Mouse (Mus musculus): ENCODE data around the gene Zmat3. TPM values are rescaled to one million over a fixed set of nuclear protein-coding genes. Genes with fewer than 3 reads are reported as not detected.
A peak's percentile ranks its signal among the peaks of the same experiment; 100 is the strongest.

Gene Zmat3
- total RNA-seq (2021) = 10 to 100 TPM; 12.7 to 15.5 TPM
- long read RNA-seq, experiment 1, full-length matches to known transcripts = 4 of 5 reads
- long read RNA-seq, experiment 1, partial matches to known transcripts = 0 of 5 reads
- long read RNA-seq, experiment 1, other reads (novel, unspliced or antisense) = 1 of 5 reads
- long read RNA-seq, experiment 2, full-length matches to known transcripts = 1 of 2 reads
- long read RNA-seq, experiment 2, partial matches to known transcripts = 0 of 2 reads
- long read RNA-seq, experiment 2, other reads (novel, unspliced or antisense) = 1 of 2 reads

DNA sequence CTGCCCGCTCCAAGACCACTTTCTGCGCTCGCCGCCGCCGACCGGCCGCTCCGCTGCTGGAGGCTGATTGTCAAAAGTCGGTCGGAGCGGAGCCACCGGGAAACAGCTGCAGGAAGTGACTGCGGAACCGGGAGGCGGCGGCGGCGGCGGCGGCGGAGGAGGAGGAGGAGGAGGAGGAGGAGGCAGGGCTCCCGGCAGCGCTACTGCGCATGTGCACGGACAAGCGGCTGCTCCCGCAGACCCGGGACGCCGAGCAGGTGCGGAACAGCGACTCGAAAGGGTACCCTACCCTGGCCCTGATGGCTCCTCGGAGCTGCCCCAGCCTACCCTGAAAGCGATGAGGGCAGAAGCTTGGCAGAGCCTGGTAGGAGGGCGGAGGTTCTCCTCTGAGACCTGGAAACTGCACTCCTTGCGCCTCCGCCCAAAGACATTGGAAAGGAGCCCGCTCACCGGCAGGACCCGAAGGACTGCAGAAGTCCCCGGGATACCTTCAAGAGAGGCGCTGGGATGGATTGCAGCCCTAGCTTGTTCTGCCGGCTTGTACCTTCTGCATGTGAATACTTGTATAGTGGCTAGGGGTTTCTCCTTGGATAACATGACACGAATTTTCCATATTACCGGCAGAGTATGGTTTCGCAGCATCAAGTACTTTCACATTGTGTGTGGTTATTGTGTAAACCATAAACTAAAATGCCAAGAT lies at the start of gene Zmat3:
Zmat3 (minus strand) TSS at position 469 of the 700 bp plus-strand sequence.
- DNase-seq (ENCODE audit: low spot score in 2 of 2) = peak; percentile 64 to 83

DNA sequence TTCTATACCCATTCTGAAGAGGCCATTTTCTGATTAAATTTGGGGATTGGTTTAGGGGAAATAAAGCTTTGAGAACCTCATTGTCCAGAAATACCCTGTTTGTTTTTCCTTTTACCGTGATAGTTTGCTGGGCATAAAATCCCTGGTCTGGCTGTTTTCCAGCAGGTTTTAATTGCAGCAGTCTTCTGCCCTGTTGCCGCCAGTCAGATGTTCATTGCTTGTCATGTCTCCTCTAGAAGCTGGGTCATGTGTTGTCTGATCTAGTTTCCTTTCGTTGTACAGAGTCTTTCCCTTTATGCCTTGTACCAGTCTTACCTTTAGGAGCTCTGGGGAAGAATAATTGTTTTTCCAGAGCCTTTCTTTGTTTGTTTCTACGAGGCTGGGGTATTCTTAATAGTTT lies 48.6 kb upstream of the Zmat3 start:
- no peak for DNase-seq (ENCODE audit: low spot score in 2 of 2)

DNA sequence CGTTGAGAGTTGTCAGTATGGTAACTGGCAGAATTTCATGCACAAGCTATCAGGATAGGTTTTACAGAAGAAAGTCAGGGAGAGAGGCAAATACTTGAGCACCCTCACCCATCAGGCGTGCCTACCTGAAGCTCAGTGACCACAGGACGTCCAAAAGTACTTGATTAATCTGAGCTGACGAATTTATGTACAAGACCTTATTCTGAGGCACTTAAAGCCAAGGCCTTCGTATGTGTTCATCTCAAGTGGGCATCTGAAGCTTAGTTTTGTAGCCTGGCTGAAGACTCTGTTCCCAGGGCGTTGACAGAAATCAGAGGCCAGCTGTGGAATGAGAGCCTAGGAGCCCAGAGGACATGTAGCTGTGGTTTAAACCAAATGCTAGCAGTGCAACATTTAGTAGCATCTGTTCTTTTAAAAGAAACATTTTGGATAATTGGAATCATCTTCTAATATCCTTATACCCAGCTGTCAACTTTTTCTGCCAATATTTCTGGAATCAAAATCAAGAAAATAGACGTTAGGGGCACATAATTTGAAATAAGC lies 46.8 kb upstream of the Zmat3 start:
- no peak for DNase-seq (ENCODE audit: low spot score in 2 of 2)

DNA sequence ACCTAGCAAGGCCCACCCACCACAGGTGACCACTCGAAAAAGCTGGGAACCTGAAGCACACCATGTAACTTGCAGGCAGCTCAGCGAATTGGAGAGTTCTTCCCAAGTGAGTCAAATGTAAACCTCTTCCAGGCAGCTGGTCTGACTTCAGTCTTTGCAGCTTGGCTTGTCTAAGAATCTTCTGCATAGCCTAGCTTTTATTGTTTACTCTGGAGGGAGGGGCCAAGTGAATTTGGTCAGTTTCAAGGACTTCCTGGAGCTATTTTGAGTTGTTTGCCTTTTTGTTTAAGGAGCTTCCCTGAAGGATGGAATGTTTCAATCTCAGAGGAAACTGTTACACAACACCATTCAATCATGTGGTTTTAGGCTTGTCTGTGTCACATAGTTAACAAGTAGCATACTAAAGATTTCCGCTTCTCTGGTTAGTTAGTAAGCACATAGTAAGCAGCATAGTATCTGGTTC lies 43.0 kb upstream of the Zmat3 start:
- DNase-seq (ENCODE audit: low spot score in 2 of 2) = no peak

DNA sequence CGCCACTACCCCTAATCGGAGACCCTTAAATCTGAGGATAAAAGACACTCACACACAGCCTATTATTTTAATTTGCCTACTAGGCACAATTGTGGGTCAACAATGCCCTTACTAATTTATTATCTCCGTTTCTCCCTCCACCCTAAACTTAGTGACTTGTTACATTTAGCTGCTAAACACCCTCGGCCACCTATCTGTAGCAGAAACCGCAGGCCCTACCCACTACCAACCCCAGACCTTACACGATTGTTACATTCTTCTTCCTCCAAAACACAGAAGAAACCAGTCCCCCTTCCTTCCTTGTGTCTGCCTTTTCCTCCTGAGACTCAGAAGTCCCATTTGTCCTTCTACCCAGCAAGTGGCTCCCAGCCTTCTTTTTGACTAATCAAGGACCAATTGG lies 41.0 kb upstream of the Zmat3 start:
- DNase-seq (ENCODE audit: low spot score in 2 of 2) = no peak

DNA sequence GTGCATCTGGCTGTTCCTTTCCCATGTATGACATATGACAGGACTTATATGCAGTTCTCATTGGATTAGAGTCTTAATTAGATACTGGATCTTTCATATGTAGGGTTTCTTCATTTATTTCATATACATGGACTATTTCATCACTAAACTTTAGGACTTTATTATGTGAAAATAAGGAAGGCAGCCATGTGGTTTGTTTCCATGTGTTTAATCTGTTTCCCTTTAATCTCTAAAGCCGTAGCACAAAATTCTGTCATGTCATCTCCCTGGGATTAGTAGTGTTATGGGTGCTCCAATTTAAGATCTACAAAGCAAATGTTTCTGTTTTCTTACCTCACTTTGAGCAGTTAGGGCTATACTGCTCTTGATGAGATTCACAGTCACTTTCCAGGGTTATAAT lies 39.9 kb upstream of the Zmat3 start:
- no peak for DNase-seq (ENCODE audit: low spot score in 2 of 2)

DNA sequence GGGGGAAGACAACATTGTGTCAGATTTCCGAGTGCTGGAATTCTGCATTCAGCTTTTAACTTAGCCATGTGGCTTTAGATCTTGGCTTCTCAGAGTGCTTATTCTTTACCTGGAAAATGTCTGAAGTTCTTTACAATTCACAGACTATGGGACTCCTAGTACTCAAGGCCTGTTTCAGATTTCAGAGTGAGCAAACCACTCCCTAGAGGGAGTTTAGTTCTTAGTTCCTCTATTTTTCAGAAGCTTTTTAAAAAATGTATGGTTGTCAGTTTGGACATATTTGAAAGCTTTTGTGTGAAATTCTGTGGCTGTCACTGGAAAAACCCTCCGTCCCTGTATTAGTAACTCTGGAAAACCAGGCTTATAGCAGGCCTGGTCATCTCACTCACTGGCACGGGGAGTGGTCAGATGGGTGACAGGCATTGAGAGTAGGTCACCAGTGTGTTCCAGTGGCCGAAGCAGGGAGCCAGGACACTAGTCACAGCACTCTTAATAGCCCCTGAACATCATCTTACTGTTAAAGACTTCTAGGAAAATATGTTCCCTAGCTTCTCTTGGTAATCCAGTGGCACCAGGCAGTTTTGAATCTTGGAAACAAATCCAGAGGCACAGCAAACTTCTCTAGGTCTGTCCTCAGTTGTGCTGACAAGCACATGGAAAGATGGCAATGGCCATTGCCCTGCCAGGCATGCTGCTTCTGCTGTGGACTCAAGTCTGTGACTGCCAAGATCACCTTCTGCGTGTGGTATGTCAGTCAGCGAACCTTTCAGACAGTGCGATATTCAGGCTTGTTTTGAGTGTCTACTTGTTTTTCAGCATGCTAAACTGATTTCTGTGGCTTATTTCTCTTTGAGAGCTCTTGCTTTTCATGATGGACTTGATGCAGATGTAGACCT lies 37.4 kb upstream of the Zmat3 start:
- DNase-seq (ENCODE audit: low spot score in 2 of 2) = no peak

DNA sequence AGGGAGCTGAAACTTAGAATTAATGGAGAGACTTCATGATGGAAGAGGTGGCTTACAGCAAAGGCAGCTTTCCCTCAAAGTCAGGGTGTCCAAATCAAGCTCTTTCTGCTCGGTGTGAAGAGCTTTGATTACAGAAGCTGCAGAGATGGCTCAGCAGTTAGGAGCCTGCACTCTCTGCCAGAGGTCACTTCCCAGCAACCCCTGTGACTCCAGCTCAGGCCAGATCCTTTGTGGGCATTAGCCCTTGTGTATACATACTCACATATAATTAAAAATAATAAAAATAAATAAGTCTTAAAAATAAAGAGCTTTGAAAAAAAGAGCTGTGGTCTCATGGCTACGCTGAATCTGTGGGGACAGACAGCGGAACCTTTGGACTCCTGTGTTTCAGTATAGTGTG lies 35.8 kb upstream of the Zmat3 start:
- DNase-seq (ENCODE audit: low spot score in 2 of 2) = no peak

DNA sequence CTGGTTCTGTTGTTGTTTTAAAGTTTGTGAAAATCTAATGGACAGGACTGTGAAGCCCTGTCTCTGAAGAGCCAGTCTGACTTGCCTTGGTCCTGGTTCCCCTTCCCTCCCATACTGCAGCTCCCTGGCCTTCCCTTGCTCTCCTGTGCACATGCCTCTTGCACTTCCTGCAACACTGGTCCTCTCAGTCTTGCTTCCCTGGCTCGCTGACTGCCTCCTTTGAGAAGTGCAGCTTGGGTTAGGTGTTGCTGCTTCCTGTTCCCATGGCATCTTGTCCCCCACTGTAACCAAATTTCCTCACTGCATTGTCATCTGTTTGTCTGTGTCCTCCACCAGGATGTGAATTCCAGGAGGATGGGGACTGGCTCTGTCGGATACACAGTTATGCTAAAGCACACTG lies 34.1 kb upstream of the Zmat3 start:
- DNase-seq (ENCODE audit: low spot score in 2 of 2) = no peak

DNA sequence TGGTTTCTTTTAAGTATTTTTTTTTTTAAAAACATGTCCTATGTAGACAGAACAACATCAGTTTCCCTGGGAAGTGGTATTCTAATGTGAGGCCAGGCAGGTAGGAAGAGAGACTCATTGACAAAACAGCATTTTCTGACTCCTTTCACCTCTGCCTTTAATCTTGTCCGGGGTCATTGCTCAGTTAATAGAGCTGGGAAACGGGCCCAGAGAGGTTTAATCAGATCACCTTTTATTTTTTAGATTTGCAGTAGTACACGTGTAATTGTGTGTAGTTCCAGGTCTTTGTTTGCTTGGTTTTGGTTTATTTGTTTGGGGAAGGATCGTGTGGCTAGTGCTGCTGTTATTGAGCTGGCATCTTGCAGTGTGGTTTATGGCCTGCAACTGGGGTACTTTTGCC lies 33.6 kb upstream of the Zmat3 start:
- no peak for DNase-seq (ENCODE audit: low spot score in 2 of 2)

DNA sequence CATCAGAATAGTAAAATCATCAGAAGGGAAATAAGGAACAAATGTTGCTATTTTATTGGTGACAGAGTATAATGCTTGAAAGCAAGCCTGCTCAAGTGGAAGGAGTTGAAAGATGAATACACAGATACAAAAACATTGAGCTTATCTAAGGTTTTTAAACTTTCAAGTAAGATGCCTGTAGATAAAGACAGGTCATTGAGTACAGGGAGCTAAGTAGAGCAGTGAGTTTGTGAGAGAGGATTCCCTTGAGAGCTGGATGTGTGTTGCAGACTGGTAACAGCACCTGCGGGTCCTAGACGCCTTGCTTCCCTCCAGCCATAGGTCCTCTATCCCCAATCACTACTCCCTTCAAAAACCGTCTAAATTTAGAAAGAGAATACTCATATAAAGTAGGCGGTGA lies 32.8 kb upstream of the Zmat3 start:
- no peak for DNase-seq (ENCODE audit: low spot score in 2 of 2)

DNA sequence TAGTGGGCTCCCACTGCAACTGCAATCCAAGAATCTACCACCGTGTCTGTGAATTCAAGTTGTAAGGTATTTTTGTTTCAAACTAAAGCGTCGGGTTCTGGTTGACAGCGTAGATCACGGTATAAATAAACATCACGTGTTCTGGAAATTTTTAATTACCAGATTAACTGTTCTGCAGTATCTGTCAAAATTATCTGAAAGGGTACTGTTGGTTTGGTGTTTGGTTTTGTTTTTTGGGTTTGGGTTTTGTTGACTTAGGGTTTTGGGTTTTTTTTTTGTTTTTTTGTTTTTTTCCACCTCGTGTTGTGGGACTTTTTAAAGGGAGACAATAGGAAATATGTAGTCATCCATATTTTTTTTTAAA lies 32.3 kb upstream of the Zmat3 start:
- no peak for DNase-seq (ENCODE audit: low spot score in 2 of 2)

DNA sequence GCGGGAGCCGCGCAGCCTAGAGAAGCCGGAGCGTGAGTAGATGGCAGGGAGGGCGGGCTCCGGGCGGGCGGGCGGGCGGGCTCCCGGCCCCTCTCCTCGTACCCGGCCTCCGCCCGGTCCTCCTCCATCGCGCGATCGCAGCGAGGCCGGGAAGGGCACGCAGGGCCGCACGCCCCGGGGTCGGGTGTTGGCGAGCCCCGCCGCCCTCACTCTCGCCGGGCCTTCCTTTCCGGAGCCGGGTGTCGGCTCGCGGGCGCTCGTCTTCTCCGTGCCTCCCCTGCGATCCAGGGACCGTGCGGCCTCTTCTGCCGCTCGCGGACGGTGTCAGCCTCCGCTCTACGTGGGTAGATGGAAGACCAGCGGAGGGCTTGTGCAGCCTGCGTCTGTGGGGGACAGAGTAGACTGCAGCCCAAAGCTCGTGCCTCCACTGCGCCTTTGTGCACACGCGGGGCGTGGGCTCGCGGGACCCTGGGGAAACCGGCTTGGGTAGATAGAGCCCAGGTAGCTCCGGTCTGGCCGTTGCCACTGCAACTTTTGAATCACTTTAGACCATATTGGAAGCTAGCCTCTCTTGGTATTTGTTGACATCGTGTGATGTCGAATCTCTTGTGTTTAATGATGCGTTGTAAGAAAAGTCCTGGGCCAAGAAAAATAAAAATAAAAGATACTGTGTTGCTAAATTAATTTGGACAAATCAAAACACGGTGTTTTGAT lies 31.8 kb upstream of the Zmat3 start, which contains the start of gene Pik3ca:
Pik3ca (plus strand) TSS at position 211 of the 714 bp plus-strand sequence.
- peak; percentile 54 to 62 for DNase-seq (ENCODE audit: low spot score in 2 of 2)

DNA sequence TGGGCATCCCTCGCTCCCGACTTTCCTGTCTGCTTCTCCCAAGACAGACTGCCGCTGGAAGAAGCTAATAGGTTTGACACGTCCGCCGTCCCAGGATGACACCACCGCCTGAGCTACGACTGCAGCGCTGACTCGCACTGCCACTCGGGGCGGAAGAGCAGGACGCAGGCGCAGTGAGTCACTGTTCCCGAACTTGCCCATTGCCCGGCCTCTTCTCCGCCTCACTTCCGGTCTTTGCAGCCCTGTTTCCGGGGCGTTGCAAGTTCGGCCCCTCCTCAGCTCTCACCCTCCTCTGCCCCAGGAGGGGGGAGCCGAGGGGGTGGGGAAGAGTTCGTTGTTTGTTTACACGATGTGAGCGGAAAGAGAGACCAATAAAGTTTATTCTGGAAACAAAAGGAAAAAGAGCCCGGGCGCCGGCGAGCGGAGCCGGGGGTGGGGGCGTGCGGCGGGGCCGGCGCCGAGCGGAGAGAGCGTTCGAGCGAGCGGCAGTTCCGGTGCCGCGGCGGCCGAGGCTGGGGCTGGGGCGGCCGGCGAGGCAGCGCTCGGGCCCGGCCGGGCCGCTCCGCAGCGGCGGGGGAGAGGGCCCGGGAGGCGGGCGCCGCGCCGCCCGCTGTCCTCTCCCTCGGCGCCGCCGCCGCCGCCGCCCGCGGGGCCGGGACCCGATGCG lies 31.1 kb upstream of the Zmat3 start:
- DNase-seq (ENCODE audit: low spot score in 2 of 2) = peak; percentile 87 to 96

DNA sequence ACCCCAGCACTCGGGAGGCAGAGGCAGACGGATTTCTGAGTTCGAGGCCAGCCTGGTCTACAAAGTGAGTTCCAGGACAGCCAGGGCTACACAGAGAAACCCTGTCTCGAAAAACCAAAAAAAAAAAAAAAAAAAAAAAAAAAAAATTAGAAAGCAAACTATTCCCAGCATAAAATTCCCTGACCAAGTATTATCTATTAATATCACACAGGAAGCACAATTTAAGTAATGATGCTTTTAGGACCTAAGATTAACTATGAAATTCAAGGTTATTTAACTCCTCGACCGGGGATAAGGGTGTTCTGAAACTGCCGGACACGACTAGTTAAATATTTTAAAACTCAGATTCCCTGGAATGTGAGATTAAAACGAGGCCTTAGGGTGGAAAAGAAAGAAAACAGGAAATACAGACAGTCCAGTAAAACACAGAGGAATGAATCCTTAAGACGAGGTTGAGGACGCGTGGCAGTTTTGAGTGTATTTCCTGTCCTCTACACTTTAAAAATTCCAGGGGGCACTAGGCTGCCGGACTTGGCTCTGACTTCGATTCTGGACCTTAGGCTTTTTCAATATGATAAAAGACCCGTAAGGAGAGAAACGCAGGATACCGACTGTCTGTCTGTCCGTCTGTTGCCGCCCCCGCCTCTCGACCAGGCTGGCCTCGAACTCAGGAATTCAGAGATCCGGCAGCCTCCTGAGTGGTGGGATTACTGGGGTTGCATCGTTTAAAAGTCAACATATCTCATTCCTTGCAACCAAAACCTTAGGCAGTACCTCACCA lies 30.1 kb upstream of the Zmat3 start:
- peak in 1 of 2 experiments; percentile 27 for DNase-seq (ENCODE audit: low spot score in 2 of 2)

DNA sequence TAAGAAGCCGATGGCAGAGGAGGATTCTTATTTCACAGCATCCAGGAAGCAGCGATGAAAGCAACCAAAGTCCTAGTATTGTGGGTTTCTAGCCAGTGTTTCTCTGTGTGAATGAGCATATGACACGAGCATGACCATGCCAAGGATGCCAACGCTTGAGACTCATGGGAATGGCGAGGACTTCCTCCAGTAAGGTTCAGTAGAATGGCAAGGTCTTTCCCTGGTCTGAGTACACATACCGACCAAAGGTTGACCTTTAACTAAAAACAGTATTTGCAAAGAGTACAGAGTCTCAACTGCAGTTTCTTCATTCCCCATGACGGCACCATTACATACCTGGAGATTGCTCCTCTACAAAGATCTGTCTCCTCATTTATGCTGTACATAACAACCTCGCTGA lies 28.2 kb upstream of the Zmat3 start:
- DNase-seq (ENCODE audit: low spot score in 2 of 2) = no peak

DNA sequence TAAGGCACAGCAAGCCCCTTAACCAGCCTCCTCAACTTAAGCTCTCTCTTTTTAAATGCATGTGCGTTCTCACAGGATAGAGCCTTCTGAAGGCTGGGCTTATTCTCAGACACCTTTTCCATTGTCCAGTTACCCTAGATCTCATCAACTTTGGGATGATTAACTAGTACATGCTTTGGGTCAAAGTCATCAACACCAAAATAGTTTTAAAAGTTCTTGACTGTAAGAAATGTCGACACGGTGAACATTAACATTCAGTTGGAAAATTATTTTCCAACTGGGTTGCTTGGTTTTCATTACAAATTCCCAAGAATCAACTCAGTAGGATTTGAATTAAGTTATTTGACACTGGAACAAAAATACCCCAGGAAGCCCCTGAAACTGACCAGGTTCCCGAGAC lies 27.0 kb upstream of the Zmat3 start:
- no peak for DNase-seq (ENCODE audit: low spot score in 2 of 2)

DNA sequence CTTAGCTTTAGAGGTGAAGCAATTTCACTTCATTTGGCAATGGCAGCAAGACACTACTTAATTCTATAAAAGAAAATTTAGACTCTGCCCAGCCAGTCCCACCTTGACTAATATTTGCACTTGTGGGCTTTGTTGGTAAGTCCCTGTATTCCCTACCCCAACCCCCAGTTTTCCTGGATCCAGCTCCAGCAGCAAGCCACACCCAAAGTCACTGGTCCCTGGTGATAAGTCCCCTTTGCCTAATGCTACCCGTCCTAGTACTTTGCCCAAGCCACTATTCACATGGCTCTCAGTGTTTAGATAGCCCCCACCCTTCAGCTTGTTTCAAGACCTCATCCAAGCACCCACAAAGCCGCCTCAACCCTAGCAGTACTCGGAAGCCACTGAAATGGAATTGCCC lies 15.7 kb upstream of the Zmat3 start:
- DNase-seq (ENCODE audit: low spot score in 2 of 2) = no peak

DNA sequence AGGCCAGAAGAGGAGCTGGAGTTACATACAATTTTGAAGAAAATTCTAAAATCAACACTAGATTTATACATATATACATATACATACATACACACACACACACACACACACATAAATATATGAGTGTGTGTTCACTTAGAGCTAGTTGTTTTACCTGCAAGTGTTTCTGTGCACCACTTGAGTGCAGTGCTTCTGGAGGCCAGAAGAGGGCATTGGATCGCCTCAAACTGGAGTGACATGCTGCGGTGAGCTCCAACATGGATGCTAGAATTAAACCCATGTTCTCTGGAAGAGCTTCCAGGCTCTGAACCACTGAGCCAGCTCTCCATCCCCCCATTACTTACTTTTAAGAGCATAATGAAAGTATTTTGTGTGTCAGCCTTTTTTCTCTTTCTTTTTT lies 14.1 kb upstream of the Zmat3 start:
- DNase-seq (ENCODE audit: low spot score in 2 of 2) = no peak

DNA sequence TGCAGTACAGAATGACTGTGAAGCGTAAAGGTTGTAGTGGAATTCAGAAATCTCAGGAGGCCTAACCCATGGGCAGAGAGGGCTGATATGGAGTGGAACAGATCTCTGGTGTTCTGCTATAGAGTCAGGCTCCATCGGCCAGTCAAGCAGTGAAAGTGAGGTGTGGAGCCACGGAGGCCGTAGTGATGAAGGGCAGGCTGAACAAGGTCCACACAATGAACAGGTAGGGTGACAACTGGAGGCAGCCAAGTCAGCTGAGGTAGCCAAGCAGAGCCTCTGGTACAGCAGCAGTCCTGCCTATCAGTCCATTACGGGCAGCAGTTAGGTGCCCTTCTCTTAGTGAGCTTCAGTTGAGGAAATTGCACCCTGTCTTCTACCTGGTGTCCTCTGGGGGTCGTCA lies 7.4 kb upstream of the Zmat3 start:
- DNase-seq (ENCODE audit: low spot score in 2 of 2) = no peak

Measured in gastrocnemius, postnatal 4 days (tissue).